Mouse (Mus musculus): ENCODE measurements around the gene Rbfox1. TPM values are rescaled to one million over a fixed set of nuclear protein-coding genes. Genes with fewer than 3 reads are reported as not detected.

The Rbfox1 gene
- total and polyA plus RNA-seq, 3 experiments = not detected

- no peaks in the 10 kb centered on the region for H3K27me3 ChIP-seq (ENCODE audit: control insufficient read depth in 1 of 2, insufficient read depth in 2 of 2, low read length in 2 of 2)
- DNase-seq (ENCODE audit: low read depth, low spot score) = no peak
- no peaks in the 10 kb centered on the region for H3K36me3 ChIP-seq (ENCODE audit: control insufficient read depth in 1 of 2, insufficient read depth in 2 of 2, low read length in 2 of 2)
- no peak overlapping the region for H3K9ac ChIP-seq (ENCODE audit: control insufficient read depth, low read depth, low read length, poor library complexity, severe bottlenecking)
- no peak for TF ChIP-seq POLR2AphosphoS2 (IDR thresholded peaks at IDR 0.05; ENCODE audit: low read length)
- no peak for TF ChIP-seq SIN3A (IDR thresholded peaks at IDR 0.05; ENCODE audit: low read length)
- no peak overlapping the region for H3K27ac ChIP-seq (ENCODE audit: control insufficient read depth, low read depth, low read length)
- no peaks in the 10 kb centered on the region for H3K9me3 ChIP-seq (replicated peaks; ENCODE audit: insufficient read depth, low read length)
- H3K4me3 ChIP-seq (ENCODE audit: control insufficient read depth in 1 of 2, insufficient read depth in 1 of 2, low read depth in 2 of 2, low read length in 2 of 2) = no peak overlapping the region
- no peaks in the 10 kb centered on the region for H3K79me2 ChIP-seq (ENCODE audit: control insufficient read depth, insufficient read depth, low read length, poor library complexity)
- no peaks in the 10 kb centered on the region for H3K4me1 ChIP-seq (ENCODE audit: control insufficient read depth in 1 of 2, insufficient read depth in 2 of 2, low read length in 2 of 2)
These were observed 1208.5 kb downstream of the Rbfox1 start for GRCm38 (mm10) chr16:7093686-7094085.

- no peaks in the 10 kb centered on the region for H3K27me3 ChIP-seq (ENCODE audit: control insufficient read depth in 1 of 2, insufficient read depth in 2 of 2, low read length in 2 of 2)
- no peak overlapping the region for H3K27ac ChIP-seq (ENCODE audit: control insufficient read depth, low read depth, low read length)
- H3K79me2 ChIP-seq (ENCODE audit: control insufficient read depth, insufficient read depth, low read length, poor library complexity) = no peaks in the 10 kb centered on the region
- no peaks in the 10 kb centered on the region for H3K9me3 ChIP-seq (replicated peaks; ENCODE audit: insufficient read depth, low read length)
- H3K4me1 ChIP-seq (ENCODE audit: control insufficient read depth in 1 of 2, insufficient read depth in 2 of 2, low read length in 2 of 2) = no peaks in the 10 kb centered on the region
- no peaks in the 10 kb centered on the region for H3K36me3 ChIP-seq (ENCODE audit: control insufficient read depth in 1 of 2, insufficient read depth in 2 of 2, low read length in 2 of 2)
- no peak for DNase-seq (ENCODE audit: low read depth, low spot score)
- TF ChIP-seq NRF1 (IDR thresholded peaks at IDR 0.05; ENCODE audit: insufficient read depth, low read depth, low read length, poor library complexity, severe bottlenecking) (no peak), MAZ (IDR thresholded peaks at IDR 0.05; ENCODE audit: low read depth, low read length) (no peak), JUND (IDR thresholded peaks at IDR 0.05; ENCODE audit: low read depth, low read length) (no peak), ZNF384 (IDR thresholded peaks at IDR 0.05; ENCODE audit: low read depth, low read length) (no peak), MEF2A (IDR thresholded peaks at IDR 0.05; ENCODE audit: extremely low read depth, insufficient replicate concordance, low read depth, low read length, poor library complexity, severe bottlenecking) (no peak), POLR2A (IDR thresholded peaks at IDR 0.05; ENCODE audit: control insufficient read depth in 1 of 2, insufficient read depth in 1 of 2, low read depth in 1 of 2, low read length in 2 of 2, poor library complexity in 1 of 2) (no peak)
- no peak overlapping the region for H3K9ac ChIP-seq (ENCODE audit: control insufficient read depth, low read depth, low read length, poor library complexity, severe bottlenecking)
- H3K4me3 ChIP-seq (ENCODE audit: control insufficient read depth in 1 of 2, insufficient read depth in 1 of 2, low read depth in 2 of 2, low read length in 2 of 2) = no peak overlapping the region
These were observed 1209.1 kb downstream of the Rbfox1 start for GRCm38 (mm10) chr16:7094181-7094749.

GRCm38 (mm10) chr16:7097071-7097470 lies 1211.9 kb downstream of the Rbfox1 start:
- TF ChIP-seq KAT2A (conservative IDR thresholded peaks at IDR 0.05; ENCODE audit: low read depth, low read length) = no peak
- no peak for TF ChIP-seq TBP (IDR thresholded peaks at IDR 0.05; ENCODE audit: low read depth, low read length)
- no peak for TF ChIP-seq GABPA (IDR thresholded peaks at IDR 0.05; ENCODE audit: low read depth, low read length)
- no peak for TF ChIP-seq EP300 (IDR thresholded peaks at IDR 0.05; ENCODE audit: low read depth in 1 of 2, low read length in 2 of 2)
- TF ChIP-seq POLR2A (IDR thresholded peaks at IDR 0.05; ENCODE audit: control insufficient read depth in 1 of 2, insufficient read depth in 1 of 2, low read depth in 1 of 2, low read length in 2 of 2, poor library complexity in 1 of 2) = no peak
- no peak for TF ChIP-seq MEF2A (IDR thresholded peaks at IDR 0.05; ENCODE audit: extremely low read depth, insufficient replicate concordance, low read depth, low read length, poor library complexity, severe bottlenecking)
- no peak for TF ChIP-seq ZKSCAN1 (IDR thresholded peaks at IDR 0.05; ENCODE audit: low read depth, low read length)
- no peak for TF ChIP-seq MYB (IDR thresholded peaks at IDR 0.05; ENCODE audit: low read depth, low read length)

More at GRCm38 (mm10) chr16:7097071-7097470, 1211.9 kb downstream of the Rbfox1 start:
- no peak for DNase-seq (ENCODE audit: low read depth, low spot score)
- Histone ChIP-seq H3K36me3 (ENCODE audit: control insufficient read depth in 1 of 2, insufficient read depth in 2 of 2, low read length in 2 of 2) (no peaks in the 10 kb centered on the region), H3K79me2 (ENCODE audit: control insufficient read depth, insufficient read depth, low read length, poor library complexity) (no peaks in the 10 kb centered on the region), H3K9me3 (replicated peaks; ENCODE audit: insufficient read depth, low read length) (no peaks in the 10 kb centered on the region), H3K27me3 (ENCODE audit: control insufficient read depth in 1 of 2, insufficient read depth in 2 of 2, low read length in 2 of 2) (no peaks in the 10 kb centered on the region), H3K4me1 (ENCODE audit: control insufficient read depth in 1 of 2, insufficient read depth in 2 of 2, low read length in 2 of 2) (no peaks in the 10 kb centered on the region), H3K27ac (ENCODE audit: control insufficient read depth, low read depth, low read length) (no peak overlapping the region), H3K9ac (ENCODE audit: control insufficient read depth, low read depth, low read length, poor library complexity, severe bottlenecking) (no peak overlapping the region), H3K4me3 (ENCODE audit: control insufficient read depth in 1 of 2, insufficient read depth in 1 of 2, low read depth in 2 of 2, low read length in 2 of 2) (no peak overlapping the region)
